Mouse (Mus musculus): ENCODE data around the gene Ccdc50.

- TF ChIP-seq CTCF (IDR thresholded peaks at IDR 0.05; ENCODE audit: control insufficient read depth, insufficient read depth, insufficient replicate concordance, low read depth, low read length) (no peak), POLR2A (IDR thresholded peaks at IDR 0.05; ENCODE audit: control insufficient read depth, low read depth, low read length) (no peak)
Measured at GRCm38 (mm10) chr16:27370191-27370590, 18.5 kb upstream of the Ccdc50 start, which contains the start of gene Uts2b.

Measured in testis, adult 2 months (tissue).